Mouse (Mus musculus) megakaryocyte, embryonic 14.5 days (primary cell): Measurements from ENCODE around the gene Drc1. TPM values are rescaled to one million over a fixed set of nuclear protein-coding genes. Genes with fewer than 3 reads are reported as not detected.
A peak's percentile ranks its signal among the peaks of the same experiment; 100 is the strongest.

Experiments
- H3K27me3 ChIP-seq: replicated peaks from 2 replicates; pipeline ENCODE3; 2012; ENCODE audit warnings: inconsistent platforms
- H3K36me3 ChIP-seq: replicated peaks from 2 replicates; pipeline ENCODE3; 2012; ENCODE audit warnings: low read length, inconsistent platforms, mixed read lengths
- H3K4me1 ChIP-seq: 2 replicates; pipeline ENCODE4 v1.6.1; 2012; ENCODE audit warnings: inconsistent platforms
- H3K4me3 ChIP-seq: replicated peaks from 2 replicates; pipeline ENCODE3; 2012; ENCODE audit warnings: moderate library complexity, mild to moderate bottlenecking, inconsistent platforms
- H3K9me3 ChIP-seq: 2 replicates; pipeline ENCODE4 v1.6.1; 2012; ENCODE audit warnings: inconsistent platforms
- FLI1 ChIP-seq: IDR thresholded peaks from 2 replicates; pipeline ENCODE4 v1.6.1; 2012; ENCODE audit warnings: low read length, inconsistent platforms, mixed read lengths
- GATA1 ChIP-seq: IDR thresholded peaks from 3 replicates; pipeline ENCODE4 v1.6.1; 2012; ENCODE audit warnings: mixed read lengths, low read length, inconsistent platforms, borderline replicate concordance
- polyA plus RNA-seq: library from polyadenylated mRNA; stranded (reverse); fragments of >175 nt; gene quantifications from 2 replicates; pipeline ENCODE4 v1.2.3, GENCODE M21; 2012; ENCODE audit warnings: low replicate concordance; ENCODE audit not compliant: insufficient read depth

Drc1 gene
- polyA plus RNA-seq: not detected in 2 replicates

DNA sequence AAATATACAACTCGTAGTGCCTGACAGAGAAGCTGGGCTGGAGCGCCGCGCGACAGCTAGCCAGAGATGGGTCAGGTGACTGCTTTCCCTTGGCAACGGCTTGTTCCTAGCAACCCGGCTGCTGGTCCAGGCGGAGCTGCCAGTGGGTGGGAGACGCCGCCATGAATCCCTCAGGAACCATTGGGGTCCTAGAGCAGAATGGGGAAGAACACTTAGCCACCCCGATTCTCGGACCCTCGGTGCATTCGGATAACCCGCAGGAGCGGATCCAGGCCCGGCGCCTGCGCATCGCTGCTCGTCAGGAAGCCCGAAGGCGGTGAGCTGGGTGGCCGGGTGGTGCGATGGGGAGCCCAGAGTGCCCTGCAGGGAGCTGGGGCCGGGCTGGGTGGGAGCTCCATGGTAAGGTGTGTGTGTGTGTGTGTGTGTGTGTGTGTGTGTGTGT, at the start of gene Drc1:
TSS of gene Drc1 (plus strand) at position 98 of the 442 bp plus-strand sequence.
- TF ChIP-seq GATA1: no peak
- Histone ChIP-seq H3K4me1 (peaks cover 9% of the 10 kb centered on the region), H3K27me3 (peaks cover 33% of the 10 kb centered on the region), H3K4me3 (peak within 1 kb of the TSS; percentile 70), H3K9me3 (peaks cover 22% of the 10 kb centered on the region), H3K36me3 (no peaks in the 10 kb centered on the region)

DNA sequence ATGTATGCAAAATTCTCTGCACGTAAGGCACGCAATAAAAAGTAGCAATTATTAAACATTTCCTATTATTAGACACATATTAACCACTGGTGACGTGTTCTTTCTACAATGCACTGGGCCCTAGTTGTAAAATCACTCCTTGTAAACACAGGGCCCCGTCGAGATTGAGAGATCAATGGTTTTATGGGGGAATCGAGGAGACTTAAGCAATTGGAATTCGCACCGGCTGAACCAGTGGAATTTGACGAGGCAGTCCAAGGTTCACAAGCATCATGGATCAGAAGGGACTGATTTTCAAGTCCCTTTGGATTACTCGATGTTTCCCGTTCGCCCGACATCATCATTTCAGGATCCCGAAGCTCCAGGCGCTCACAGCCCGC, 49.3 kb upstream of the Drc1 start:
- no peaks in the 10 kb centered on the region for H3K27me3 ChIP-seq
- TF ChIP-seq GATA1 (no peak), FLI1 (no peak)
- H3K4me3 ChIP-seq: peak overlapping the region; percentile 93
- H3K4me1 ChIP-seq: peaks cover 47% of the 10 kb centered on the region
- peaks cover 8% of the 10 kb centered on the region for H3K36me3 ChIP-seq
- no peaks in the 10 kb centered on the region for H3K9me3 ChIP-seq

DNA sequence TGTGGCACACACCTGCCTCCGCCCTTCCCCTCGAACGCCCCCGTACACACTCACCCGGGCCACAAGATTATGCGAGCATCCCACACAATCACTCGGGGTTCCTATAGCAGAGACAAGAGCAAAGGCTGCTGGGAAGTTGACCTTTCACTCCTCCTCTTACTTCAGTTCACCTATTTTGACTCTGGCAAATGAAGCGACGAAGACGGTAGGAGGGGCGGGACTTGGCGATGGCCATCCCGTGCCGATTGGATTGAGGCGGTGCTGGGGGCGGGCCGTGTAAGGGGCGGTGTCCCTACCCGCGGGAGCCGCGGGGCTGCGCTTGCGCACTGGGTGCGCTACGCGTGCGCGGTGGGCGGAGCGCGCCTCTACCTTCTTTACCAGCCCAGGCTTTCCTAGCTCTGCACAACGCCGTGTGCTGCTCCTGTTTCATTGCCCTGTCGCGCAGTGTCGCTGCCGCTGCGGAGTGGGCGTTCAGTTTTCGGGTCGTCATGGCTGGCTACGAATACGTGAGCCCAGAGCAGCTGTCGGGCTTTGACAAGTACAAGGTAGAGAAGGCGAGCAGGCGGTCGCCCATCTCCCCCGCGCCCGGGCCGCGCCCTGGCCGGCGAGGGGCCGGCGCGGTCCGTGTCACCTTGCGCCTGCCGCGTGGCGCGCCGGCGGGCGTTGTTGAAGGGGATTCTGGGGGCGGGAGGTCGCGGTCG, 48.8 kb upstream of the Drc1 start, which contains the start of gene Selenoi:
TSS of gene Selenoi (plus strand) at position 311 of the 701 bp plus-strand sequence.
- peaks cover 8% of the 10 kb centered on the region for H3K36me3 ChIP-seq
- TF ChIP-seq FLI1 (no peak), GATA1 (no peak)
- H3K9me3 ChIP-seq: no peaks in the 10 kb centered on the region
- peak within 1 kb of the TSS; percentile 93 for H3K4me3 ChIP-seq
- H3K4me1 ChIP-seq: peaks cover 52% of the 10 kb centered on the region
- H3K27me3 ChIP-seq: no peaks in the 10 kb centered on the region

GRCm38 (mm10) chr5:30233042-30233441, 48.1 kb upstream of the Drc1 start:
- peaks cover 57% of the 10 kb centered on the region for H3K4me1 ChIP-seq
- peaks cover 8% of the 10 kb centered on the region for H3K36me3 ChIP-seq
- H3K9me3 ChIP-seq: no peaks in the 10 kb centered on the region
- TF ChIP-seq GATA1 (no peak), FLI1 (no peak)
- H3K4me3 ChIP-seq: peak overlapping the region; percentile 93
- H3K27me3 ChIP-seq: no peaks in the 10 kb centered on the region

DNA sequence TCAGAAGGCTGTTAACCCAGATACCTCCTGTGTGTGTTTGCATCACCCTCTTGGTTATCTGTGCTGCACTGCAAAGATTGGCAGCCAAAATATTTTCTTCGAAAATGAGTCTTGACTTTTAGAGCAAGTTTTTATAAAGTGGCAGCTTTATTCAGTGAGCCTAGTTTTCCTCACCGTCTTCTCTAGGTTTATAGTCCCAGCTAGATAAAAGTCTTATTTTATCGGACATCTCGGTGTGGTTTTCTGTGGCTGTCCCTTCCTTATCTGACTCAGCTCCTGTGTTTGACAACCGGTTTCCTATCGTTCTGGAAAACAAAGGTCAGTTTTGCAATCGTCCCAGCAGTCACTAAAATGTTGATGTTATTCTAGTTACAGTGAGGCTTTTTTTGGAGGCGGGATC, 47.2 kb upstream of the Drc1 start:
- peaks cover 66% of the 10 kb centered on the region for H3K4me1 ChIP-seq
- peak overlapping the region; percentile 62 for H3K4me3 ChIP-seq
- H3K9me3 ChIP-seq: no peaks in the 10 kb centered on the region
- no peak for TF ChIP-seq FLI1
- TF ChIP-seq GATA1: no peak
- peaks cover 8% of the 10 kb centered on the region for H3K36me3 ChIP-seq
- no peaks in the 10 kb centered on the region for H3K27me3 ChIP-seq

GRCm38 (mm10) chr5:30235641-30236126, 45.5 kb upstream of the Drc1 start:
- Histone ChIP-seq H3K4me1 (peaks cover 83% of the 10 kb centered on the region), H3K36me3 (peaks cover under 1% of the 10 kb centered on the region), H3K4me3 (no peak overlapping the region), H3K9me3 (no peaks in the 10 kb centered on the region), H3K27me3 (no peaks in the 10 kb centered on the region)
- no peak for TF ChIP-seq GATA1
- TF ChIP-seq FLI1: no peak

DNA sequence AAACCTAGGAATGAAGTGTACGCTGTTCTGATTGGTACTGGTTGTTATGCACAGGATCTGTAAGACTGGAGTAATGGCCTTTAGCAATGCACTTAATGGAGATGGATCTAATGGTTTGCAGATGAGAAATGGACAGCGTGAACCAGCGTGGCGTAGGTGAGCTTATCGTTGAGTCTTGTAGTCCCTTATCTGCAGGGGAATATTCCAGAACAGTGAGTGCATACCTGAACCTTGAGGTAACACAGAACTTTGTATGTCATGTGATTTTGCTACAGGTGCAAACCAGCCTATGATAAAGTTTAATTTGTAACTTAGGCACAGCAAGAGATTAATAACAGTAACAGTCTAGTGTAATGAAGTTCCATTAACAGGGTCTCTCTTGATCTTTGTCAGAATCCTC, 42.7 kb upstream of the Drc1 start:
- H3K36me3 ChIP-seq: no peaks in the 10 kb centered on the region
- H3K4me3 ChIP-seq: no peak overlapping the region
- no peak for TF ChIP-seq FLI1
- no peak for TF ChIP-seq GATA1
- no peaks in the 10 kb centered on the region for H3K9me3 ChIP-seq
- no peaks in the 10 kb centered on the region for H3K27me3 ChIP-seq
- H3K4me1 ChIP-seq: peaks cover 88% of the 10 kb centered on the region

DNA sequence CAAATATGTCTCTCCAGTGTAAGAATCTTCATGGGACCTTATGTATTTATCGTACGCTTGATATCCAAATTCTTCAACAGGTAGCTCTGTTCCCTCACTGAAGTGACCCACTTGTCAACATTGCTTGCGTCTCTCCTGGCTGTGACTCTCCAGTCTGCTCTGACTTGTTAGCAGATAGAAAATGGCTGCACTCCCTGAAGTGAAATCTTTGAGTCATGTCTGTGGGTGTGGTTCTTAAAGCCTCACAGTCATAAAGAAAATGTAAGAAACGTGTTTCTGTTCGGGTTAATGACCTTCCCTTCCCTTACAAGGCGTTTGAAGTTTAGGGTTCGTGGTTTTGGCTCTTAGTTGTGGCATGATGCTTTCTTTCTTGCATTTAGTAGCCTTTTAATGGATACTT, 40.6 kb upstream of the Drc1 start:
- peaks cover 87% of the 10 kb centered on the region for H3K4me1 ChIP-seq
- H3K36me3 ChIP-seq: no peaks in the 10 kb centered on the region
- H3K4me3 ChIP-seq: peak overlapping the region; percentile 30
- no peaks in the 10 kb centered on the region for H3K27me3 ChIP-seq
- TF ChIP-seq FLI1: no peak
- TF ChIP-seq GATA1: no peak
- H3K9me3 ChIP-seq: no peaks in the 10 kb centered on the region

DNA sequence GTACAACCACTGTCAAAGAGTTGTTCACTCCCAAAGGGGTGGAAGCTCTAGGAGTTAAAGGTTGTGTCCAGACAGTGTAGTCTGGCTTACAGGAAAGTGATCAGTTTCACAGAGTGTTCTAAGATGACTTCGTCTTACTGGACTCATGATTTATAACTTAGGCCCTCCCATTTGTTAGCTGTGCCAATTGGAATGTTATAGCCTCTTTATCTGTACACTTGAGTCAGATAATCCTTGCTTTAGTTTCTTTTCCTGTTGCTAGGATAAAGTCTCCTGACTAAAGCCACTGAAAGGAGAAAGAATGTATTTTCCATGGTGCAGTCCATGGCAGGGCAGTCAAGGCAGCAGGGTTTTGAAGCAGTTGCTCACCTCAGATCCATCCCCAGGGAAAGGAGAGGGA, 38.8 kb upstream of the Drc1 start:
- H3K4me3 ChIP-seq: no peak overlapping the region
- H3K4me1 ChIP-seq: peaks cover 75% of the 10 kb centered on the region
- H3K9me3 ChIP-seq: no peaks in the 10 kb centered on the region
- TF ChIP-seq FLI1 (no peak), GATA1 (no peak)
- H3K27me3 ChIP-seq: no peaks in the 10 kb centered on the region
- peaks cover 6% of the 10 kb centered on the region for H3K36me3 ChIP-seq

GRCm38 (mm10) chr5:30243741-30244140, 37.4 kb upstream of the Drc1 start:
- H3K4me1 ChIP-seq: peaks cover 64% of the 10 kb centered on the region
- H3K9me3 ChIP-seq: no peaks in the 10 kb centered on the region
- no peak for TF ChIP-seq GATA1
- no peak for TF ChIP-seq FLI1
- no peaks in the 10 kb centered on the region for H3K27me3 ChIP-seq
- H3K4me3 ChIP-seq: no peak overlapping the region
- peaks cover 14% of the 10 kb centered on the region for H3K36me3 ChIP-seq
